Mouse (Mus musculus): ENCODE measurements around the gene H1foo.

Gene H1foo

DNA sequence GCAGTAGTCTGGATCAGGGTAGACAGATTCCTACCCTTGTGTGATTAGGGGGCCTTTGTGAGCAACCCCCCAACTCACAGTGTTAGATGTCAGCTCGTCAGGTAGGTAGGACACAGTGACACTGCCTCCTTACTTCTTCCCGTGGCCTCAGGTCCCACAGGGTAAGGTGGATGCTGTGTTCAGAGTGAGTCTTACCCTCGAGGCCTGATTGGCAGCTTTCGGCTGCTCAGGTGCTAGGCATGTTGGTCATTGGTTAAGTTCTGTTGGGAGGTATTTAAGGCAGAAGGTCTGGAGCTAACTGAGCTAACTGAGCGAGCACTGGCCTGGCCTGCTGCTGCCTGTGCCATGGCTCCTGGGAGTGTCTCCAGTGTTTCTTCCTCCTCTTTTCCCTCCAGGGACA lies at the start of gene H1foo:
H1foo (plus strand) TSS at position 301 of the 400 bp plus-strand sequence.
- no peak for DNase-seq

DNA sequence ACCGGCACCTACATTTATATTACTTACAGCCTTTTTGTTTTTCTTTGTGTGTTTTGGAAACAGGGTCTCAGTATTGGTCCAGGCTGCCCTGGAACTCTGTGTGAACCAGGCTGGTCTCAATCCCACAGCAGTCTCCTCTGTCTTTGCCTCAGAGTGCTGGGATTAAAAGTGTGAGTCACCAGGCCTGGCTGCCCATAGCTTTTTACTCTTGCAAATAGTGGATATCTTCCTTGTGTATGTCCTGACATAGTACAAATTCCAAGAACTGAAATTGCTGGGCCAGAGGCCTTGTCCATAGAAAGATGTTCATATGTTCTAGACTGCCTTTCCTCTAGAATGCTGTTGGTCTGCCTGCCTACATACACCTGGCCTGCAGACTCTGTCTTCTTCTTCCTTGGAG lies 48.4 kb upstream of the H1foo start:
- no peak for DNase-seq

DNA sequence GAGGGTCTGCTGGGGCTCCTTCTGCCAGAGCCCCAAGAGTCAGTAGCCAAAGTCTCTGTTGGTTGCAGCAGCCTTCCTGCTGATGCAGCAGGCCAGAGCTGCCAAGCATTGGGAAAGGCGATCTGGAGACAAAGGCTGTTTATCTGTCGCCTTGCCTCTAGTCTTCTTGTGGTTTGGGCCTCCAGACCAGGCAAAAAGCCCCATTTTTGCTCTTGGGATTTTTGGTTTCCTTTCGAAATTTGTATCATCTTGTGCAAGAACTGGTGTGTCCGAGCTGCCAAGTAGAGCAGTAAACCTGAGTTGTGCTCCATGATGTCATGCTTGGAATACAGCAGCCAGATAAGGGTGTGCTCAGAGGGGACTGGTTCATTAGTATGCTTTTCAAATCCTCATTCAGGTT lies 47.6 kb upstream of the H1foo start:
- DNase-seq = no peak

DNA sequence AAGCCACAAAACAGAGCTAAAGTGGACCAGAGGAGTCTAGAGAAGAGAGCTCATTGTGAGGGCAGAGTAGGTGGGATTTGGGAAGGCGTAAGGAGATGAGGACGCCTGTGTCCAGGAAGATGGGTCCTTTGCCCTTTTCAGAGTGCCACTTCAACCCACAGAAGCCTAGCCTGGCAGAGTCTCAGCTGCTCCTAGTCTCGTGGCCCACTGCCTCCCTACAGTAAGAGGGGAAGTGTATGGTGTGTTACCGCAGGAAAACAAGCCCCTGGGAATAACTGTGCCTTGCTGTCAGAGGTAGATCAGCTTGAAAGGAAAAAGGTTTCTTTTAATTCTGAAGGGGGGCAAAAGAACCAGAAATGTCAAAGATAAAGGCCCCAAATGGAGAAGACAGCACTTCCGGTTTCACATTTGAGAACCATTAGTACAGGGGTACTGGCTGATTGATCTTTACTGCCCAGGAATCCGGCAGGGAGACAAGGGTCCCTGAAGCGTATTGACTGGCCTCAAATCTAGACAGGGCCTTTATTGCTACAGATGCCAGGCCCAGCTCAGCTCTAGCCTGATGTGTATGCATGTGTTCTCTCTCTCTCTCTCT lies 46.7 kb upstream of the H1foo start:
- DNase-seq = no peak

DNA sequence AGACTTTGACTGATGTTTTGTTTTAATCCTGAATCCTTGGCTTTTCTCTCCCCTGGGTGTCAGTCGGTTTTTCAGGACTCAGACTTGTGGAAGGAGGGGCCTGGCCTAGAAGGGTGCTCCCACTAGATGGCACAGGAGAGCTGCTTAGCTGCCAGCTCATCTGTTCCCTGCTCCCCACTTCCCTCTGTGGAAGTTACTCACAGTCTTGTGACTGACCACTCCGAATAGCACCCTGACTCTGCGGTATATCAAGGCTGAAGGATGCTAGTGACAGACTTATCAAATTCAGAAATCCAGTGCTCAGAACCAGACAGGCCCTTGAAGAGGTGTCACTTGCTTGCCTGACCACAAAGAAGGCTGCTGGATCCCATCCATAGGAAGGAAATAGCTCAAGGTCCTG lies 43.7 kb upstream of the H1foo start:
- peak; percentile 66 for DNase-seq

DNA sequence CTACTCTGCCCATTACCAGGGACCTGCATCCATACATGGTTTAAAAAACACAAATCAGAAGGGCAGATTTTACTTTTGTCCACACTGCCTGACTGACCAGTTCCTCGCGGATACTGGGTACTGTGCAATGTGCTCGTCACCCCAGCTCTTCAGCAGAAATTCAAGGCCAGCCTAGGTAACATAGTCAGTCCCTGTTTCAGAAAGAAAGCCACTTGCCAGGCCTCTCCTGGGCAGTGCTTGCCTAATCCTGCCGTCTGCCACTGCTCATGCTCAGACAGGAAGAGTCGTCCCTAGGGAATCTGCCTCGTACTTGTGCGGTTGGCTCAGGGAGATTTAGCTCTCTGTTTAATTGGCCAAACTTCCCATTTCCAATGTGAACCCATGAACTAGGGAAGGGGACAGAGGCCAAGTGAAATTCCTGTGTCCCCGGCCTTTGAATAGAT lies 43.2 kb upstream of the H1foo start:
- peak; percentile 74 for DNase-seq

DNA sequence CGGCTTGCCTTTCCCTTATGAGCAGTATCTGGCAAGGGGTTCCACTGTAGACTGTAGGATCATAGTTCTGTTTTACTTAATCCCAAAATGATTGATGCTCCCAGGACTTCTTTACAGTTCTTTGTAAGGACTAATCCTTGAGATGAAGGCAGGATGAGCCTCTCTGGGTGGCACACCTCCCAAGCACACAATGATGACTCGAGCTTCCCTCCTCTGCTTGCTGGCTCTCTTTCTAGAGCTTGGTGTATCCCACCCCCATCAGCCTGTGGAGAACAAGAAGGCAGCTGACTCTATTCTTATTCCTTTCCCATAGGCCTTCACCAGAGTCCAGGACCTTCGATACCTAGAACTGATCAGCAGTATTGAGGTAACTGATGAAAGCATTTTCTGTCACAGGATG lies 42.2 kb upstream of the H1foo start:
- no peak for DNase-seq

DNA sequence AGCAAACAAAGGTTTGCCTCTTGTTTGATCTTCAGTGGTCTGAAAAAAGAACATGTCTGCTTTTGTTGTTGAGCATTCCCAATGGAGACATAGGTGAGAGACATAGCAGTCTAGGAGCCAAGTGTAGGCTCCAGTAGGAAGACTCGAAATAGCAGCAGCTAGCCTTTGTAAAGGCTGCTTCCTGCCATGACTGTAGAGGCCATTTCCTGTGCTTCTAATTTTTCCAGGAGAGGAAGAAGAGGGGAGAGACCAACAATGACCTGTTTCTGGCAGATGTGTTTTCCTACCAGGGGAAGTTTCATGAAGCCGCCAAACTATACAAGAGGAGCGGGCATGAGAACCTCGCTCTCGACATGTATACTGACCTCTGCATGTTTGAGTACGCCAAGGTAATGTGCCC lies 39.2 kb upstream of the H1foo start:
- DNase-seq = no peak

DNA sequence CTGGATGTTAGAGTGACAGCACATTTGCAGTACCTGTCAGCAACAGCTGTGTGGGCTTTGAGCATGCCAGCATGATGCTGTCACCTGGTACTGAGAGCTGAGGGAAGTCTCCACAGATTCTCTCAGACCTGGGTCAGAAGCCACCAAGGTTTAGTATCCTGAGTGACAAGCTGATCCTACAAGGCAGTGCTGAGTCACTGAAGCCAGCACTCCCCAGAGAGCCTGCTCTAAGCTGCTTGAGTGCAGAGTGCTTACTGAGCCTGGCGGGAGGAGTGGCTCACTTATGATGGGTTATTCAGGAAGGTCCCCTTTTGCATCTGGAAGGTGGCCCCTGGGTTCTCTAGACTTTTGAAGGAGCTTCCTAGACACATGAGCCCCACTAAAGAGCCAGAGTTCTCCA lies 38.3 kb upstream of the H1foo start:
- no peak for DNase-seq

DNA sequence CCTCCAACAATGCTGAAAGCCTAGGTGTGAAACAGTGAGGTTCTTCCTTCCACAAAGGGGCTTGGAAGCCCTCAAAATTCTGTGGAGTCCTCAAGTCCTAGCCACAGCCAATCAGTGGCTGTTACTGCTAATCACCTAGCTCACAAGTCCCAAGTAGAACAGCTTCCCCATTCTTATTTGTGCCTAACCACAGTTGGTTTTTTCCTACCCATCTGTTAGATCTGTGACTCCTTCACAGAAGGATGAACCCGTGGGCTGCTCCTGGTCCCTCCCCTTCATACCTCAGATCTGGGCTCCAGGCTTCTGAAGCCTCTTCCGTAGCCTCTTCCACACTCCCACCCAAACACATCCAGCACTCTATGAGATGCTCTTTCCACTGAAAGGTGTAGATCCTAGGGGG lies 37.9 kb upstream of the H1foo start:
- DNase-seq = no peak

DNA sequence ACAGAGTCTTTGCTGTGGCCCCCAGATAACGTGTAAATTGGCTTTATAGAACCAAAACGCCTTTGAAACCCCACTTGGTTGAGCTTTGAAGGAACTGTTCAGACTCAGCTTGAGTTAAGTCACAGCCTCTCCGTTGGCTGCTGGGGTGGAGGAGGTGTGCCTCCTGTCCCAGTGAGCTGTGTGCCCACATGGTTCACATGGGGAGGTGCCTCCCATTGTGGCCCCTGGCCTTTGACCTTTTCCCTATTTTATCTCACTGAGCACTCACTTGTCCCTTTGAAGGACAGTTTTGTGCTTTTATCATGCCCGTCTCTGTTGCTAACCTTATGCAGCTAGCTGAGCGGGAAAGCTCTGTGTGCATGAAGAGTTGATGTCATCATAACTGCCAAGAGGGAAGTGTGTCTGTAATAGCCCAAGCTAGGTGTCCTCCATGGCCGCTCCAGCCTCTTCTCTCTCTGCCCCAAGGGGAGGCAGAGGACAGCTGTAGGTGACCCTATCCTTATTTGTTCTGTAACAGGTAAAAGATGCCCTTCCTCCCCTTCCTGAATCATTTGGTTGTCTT lies 36.2 kb upstream of the H1foo start:
- DNase-seq = no peak

DNA sequence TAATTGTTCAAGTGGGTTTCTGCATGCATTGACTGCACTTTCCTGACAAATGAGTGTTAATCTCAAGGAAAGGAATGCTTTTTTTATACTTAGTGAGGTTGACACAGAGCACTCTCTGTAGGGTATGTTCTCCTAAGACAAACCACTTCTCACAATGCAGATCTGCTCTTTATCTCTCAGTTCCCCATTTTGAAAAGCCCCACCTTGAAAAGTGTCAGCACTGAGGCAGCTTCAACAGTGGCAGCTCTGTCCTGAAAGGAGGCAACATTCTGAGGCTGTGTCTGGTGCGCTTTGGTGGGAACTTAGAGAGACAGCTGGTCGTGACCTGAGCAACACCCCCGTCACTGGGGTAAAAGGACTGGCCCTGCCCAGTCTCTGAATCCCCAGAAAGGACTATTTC lies 35.7 kb upstream of the H1foo start:
- DNase-seq = no peak

DNA sequence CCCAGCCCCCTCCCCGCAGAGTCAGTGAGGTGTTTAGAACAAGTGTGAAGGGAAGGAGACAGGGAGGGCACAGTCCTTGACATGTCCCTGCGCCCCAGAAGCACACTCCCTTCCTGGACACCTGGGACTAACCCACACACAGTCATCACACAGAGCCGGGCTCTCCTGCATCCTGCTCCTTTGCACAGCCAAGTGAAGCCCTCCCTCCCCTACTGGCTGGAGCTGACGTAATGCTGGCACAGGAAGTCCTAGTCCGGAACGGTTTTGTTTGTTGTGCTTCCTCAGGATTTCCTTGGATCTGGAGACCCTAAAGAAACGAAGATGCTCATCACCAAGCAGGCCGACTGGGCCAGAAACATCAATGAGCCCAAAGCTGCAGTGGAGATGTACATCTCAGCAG lies 34.8 kb upstream of the H1foo start:
- peak; percentile 83 for DNase-seq

DNA sequence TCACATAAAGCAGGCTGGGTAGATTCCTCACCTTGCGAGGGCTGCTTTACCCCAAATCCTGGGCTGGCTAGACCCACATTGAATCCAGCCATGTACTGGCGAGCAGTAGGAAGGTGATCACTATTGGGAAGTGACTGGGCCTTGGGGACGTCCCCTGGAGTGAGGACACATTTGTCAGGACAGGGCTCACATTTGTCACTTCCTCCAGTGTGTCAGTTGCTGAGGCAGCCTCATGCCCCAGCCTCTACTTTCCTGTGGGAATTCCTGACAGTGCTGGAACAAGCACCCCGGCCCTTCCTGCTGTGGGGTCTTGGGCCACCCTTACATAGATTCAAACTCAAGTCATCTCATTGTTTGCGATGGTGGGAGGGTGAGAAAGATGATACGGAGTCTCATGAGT lies 33.0 kb upstream of the H1foo start:
- peak; percentile 34 for DNase-seq

DNA sequence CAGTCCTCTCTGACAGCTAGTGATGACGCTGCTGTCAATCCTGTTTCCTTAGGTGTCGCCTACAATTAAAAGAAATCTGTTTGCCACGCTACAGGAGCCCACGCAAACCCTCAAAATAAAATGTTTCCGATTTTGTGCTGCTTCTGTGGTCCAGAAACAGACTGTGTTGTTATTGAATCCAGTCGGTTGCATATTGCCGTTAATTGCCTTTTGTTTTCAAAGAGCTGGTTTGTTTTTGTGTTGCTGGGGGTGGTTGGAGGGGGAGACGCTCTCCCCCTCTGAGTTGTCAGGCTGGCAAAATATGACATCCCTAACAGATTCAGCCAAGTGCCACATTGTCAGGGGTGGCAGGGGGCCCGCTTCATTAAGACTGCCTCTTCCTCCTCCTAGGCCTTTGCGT lies 31.3 kb upstream of the H1foo start:
- DNase-seq = no peak

DNA sequence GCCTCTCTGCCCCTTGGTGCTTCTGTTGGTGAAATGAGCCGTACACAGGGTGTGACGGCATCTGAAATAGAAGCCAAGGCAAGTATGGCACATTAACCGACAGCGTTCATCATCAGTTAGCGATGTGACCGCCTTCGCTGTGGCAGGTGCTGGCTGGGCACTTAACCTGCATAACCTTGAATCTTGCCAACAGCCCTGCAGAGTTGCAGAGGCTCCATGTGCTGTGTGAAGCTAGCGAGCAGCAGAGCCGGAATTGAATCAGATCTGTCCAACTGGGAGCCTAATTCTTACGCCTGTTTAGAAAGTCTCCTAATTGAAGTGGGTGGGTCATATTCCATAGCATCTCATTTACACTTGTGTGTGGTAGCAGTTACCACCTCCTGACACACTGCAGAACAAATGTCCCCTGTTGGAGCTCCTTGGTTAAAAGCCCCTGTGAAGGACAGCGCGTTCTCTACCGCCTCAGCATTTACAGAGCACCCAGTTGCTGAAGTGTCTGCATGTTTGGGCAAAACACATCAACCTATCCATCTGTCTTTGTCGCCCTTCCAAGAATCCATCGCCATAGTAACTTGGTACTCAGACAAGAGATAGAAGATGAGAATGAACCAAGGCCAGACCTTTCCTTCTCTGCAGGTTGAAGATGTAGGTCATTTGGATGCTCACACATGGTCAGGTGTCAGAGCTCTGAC lies 30.1 kb upstream of the H1foo start:
- no peak for DNase-seq

DNA sequence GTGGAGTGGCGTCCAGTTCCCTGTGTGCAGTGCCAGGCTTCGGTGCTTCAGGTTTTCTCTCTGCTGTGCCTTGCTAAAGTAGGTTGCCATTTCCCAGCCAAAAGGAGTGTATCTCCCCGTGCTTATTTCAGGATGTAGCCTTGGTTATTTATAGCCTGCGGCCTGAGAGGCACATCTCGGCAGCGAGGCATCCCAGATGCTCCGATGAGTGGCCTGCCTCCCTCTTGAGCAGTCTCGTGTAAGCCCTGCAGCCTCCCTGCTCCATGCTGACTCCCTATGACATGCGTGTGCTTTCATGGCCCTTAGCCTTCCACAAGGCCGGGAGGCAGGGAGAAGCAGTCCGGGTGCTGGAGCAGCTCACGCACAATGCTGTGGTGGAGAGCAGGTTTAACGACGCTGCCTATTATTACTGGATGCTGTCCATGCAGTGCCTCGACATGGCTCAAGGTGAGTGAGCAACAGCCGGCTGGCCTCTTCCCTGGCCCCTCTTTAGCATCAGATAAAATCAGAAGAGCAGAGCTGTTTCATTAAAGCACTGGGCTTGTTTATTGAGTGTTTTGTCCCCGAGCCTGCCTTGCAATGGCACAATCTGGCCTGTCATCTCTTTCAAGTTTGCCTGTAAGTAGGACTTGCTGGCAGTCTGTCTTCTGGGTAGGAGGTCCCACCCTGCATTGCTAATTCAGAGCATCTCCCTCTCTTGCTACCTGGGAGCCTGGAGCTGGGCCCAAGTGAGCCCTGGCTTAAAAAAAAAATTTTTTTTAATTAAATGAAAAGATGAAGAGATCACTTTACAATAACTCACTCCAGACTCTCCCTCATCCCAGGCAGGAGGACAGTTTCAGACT lies 28.9 kb upstream of the H1foo start:
- no peak for DNase-seq

DNA sequence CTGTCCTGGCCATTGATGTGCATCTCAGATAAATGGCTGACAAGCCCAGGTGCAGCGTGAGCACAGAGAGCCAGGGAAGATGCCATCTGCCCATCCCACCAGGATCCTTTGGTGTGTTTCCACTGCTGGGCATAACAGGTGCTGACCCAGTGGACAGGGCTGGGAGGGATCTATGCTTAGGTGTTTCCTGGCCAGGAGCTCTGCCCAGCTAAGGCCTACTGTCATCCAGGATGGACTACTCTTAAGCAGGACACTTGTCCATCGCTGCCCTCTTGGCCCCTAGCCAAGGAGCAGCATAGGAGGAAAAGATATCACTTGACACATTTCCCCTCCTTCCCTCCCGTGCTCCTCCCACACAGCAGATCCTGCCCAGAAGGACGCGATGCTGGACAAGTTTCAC lies 28.1 kb upstream of the H1foo start:
- DNase-seq = no peak

DNA sequence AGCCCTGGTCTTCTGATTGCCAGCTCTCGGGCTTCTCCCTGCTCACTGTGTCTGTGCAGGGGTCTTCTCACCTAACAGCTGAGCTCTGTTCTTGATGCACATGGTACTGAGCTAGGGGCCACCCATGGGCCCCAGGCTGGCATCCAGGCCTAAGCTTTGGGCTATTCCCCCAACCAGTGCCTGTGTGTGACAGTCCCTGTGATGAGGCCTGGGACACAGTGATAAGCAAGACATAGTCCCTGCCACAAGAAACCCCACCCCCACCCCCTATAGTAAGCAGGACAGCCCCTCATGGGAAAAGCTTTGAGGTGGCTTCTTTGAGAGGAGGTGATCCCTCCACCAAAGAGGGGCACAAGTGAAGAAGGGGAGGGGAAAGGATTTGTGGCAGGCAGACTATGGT lies 26.1 kb upstream of the H1foo start:
- DNase-seq = no peak

DNA sequence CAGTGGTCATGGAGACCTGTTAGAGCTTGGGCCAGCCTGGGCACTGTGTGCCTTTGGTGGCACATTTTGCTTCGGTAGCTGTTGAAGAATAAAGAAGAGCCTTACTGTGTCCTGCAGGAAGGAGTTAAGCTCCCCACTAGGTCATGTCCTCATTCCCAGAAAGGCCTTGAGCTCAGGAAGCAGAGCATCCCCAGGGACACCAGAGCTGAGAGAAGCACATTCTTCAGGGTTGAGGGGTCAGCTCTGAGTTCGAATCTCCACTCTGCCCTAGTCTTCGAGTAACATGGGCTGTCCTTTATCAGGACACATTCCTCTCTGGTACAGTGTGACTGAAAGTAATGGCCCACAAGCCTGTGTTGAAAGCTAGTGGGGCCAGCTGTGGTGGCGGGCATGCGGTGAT lies 24.9 kb upstream of the H1foo start:
- no peak for DNase-seq

DNA sequence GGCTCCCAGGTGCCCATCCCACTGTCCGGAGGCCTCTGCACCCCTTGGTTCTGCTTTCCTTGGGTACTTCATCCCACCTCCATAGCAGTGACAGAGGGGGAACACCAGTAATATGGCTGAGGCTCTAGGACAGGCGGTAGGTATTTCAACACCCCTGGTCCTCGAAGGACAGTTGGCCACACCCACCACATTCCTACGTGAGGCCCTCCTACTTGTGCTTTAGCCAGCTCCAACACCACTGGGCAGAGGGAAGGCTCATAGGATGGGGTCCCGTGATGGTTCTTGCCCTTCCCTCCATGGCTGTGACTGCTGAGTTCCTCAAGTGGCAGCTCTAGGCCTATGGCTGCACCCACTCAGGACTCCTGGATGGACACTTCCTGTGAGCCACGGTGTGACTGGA lies 19.9 kb upstream of the H1foo start:
- no peak for DNase-seq

DNA sequence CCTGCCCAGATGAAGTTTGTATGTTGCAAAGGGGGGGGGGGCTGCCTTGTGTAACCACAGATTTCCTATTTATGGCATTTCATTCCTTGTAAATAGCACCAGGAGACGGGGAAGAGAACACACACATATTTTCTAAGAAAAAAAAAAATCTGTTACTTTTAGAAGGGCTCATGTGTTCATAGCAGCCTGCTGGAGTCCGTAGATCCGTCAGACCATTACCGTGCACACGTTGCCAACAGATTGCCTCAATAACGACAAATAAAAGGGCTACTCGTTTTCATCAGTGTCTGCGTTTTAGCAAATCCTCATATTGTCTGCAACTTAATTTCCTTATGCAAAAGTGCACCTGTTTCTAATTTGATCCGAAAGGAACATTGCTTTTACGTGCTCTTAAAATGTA lies 18.3 kb upstream of the H1foo start:
- DNase-seq = no peak

DNA sequence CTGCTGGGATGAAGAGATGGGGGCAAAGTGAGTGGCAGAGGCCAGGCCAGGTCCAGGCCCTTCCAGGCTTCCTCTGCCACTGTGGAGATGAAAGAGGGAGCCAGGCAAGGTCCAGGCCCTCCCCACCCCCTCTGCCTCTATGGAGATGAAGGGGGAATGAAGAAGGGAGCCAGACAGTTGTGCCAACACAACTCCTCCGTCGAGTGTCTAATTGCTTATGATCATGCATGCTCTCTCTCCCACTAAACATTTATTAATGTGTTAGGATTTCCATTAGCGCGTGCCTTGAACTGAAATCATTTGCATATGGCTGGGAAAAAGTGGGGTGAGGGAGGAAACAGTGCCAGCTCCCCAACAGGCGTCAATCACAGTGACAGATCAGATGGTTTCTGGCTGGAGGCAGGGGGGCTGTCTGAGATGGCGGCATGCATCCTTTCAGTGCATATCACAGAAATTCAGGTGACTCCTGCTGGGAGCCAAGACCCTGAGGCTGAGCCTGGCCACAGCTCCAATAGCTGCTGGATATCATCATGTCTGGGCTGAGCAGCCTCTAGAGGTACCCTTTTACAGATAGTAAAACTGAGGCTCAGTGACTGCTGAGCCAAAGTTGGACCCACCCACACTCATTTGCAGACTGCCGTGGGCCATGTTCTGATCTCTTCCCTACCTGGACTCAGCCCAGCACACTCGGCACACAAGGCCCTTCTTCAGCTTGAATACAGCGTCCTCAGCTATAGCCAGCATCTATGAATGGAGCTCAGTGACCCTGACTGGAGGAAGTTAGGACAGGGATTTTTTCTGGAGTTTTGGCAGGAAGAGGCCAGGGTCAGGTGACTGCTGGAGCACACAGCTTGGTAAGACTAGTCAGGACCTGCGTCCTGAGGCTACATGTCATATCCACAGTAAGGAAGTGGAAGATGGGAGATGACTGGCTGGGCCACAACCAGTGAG lies 17.2 kb upstream of the H1foo start:
- no peak for DNase-seq

Measured in kidney, adult 11 months (tissue).